In the genomic region with DNA sequence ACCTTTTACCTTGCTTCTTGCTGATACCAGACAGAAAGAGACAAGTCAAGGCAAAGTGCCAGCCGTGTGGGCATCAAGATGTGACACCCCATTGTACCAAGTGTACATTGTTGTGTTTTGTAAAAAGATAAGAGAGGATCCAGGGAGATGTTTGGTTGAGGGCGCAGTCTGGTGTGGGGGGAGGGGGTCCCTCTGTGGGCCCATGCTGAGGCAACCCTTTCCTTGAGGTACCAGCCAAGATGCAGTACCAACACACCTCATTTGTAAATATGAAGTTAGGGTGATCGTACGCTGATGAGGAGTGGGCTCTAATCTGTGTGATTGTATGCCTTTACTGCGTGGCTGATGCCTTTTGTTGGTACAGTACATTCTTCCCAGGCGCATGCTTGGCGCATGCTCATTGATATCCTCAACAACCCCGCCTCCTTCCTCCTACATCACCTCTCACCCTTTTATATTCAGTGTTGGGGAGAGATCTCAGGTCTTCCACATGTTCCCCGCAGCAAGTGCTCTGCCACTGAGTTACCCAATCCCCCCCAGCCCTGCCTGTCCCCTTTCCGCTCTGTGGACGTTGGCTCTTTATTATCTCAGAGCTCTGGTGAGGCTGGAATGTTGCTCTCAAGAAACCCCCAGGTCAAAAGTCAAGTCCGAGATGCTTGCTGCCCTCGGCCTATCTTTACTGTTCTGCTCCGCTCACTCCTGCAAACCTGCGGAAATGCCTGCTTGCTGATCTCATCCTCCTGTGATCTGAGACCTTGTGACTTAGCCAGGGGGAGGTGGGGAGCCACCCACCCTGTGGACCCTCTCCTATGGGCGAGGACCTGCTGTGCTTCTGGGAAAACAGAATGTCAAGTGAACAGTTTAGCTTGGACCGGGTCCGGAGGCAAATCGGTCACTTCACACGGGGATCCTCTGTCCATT, we compare ENCODE assay signal across 13 mouse cellular contexts.
A peak's percentile ranks its signal among the peaks of the same experiment; 100 is the strongest.
DNase-seq lines count a peak whose midpoint lies in the region; ATAC-seq lines count a peak whose summit lies in the region.
"Had no signal": no experiment of that assay in that cellular context is flagged by ENCODE, and none has a peak within 500 bp of the region (broad histone marks: within the 10 kb centered on the region; RNA-seq: fewer than 3 reads in every experiment).

No protein-coding gene starts in this region.

- H3K4me2 ChIP-seq in embryonic facial prominence, embryonic 11.5 days (ENCODE audit: low read depth, low read length) = no peak overlapping the region
- H3K4me2 ChIP-seq in heart, embryonic 16.5 days (ENCODE audit: low read depth, low read length) = peak overlapping the region; percentile 36
- H3K4me2 ChIP-seq in forebrain, embryonic 11.5 days (ENCODE audit: low read depth, low read length, severe bottlenecking) = no peak overlapping the region
- H3K4me2 ChIP-seq: neural tube, embryonic 12.5 days had no signal

- no peak overlapping the region for H3K27ac ChIP-seq in embryonic facial prominence, embryonic 11.5 days (replicated peaks; ENCODE audit: low read depth, low read length)
- H3K27ac ChIP-seq in heart, embryonic 16.5 days (ENCODE audit: low read length) = peak overlapping the region; percentile 12
- no peak overlapping the region for H3K27ac ChIP-seq in forebrain, embryonic 11.5 days (ENCODE audit: low read depth, low read length)
- H3K27ac ChIP-seq: neural tube, embryonic 12.5 days had no signal

- no peaks in the 10 kb centered on the region for H3K36me3 ChIP-seq in megakaryocyte, embryonic 14.5 days (replicated peaks; ENCODE audit: low read length)
- no peaks in the 10 kb centered on the region for H3K36me3 ChIP-seq in embryonic facial prominence, embryonic 11.5 days (replicated peaks; ENCODE audit: control insufficient read depth, insufficient read depth, low read depth, low read length)
- H3K36me3 ChIP-seq in heart, embryonic 16.5 days (ENCODE audit: control insufficient read depth, insufficient read depth) = no peaks in the 10 kb centered on the region
- no peaks in the 10 kb centered on the region for H3K36me3 ChIP-seq in forebrain, embryonic 11.5 days (ENCODE audit: control insufficient read depth, insufficient read depth, low read length)
- H3K36me3 ChIP-seq: G1E; neural tube, embryonic 12.5 days had no signal

- peaks cover 6% of the 10 kb centered on the region for H3K27me3 ChIP-seq in megakaryocyte, embryonic 14.5 days (replicated peaks)
- H3K27me3 ChIP-seq in embryonic facial prominence, embryonic 11.5 days (ENCODE audit: control insufficient read depth, insufficient read depth, low read length) = no peaks in the 10 kb centered on the region
- H3K27me3 ChIP-seq in heart, embryonic 16.5 days (ENCODE audit: control insufficient read depth, insufficient read depth, low read length) = no peaks in the 10 kb centered on the region
- H3K27me3 ChIP-seq in forebrain, embryonic 11.5 days (ENCODE audit: control insufficient read depth, insufficient read depth, low read length) = no peaks in the 10 kb centered on the region
- H3K27me3 ChIP-seq: neural tube, embryonic 12.5 days had no signal

- no peak overlapping the region for H3K9ac ChIP-seq in embryonic facial prominence, embryonic 11.5 days (replicated peaks; ENCODE audit: low read length)
- H3K9ac ChIP-seq in heart, embryonic 16.5 days (ENCODE audit: low read length) = no peak overlapping the region
- no peak overlapping the region for H3K9ac ChIP-seq in forebrain, embryonic 11.5 days (ENCODE audit: low read length)
- H3K9ac ChIP-seq: neural tube, embryonic 12.5 days had no signal

- no peaks in the 10 kb centered on the region for H3K4me1 ChIP-seq in megakaryocyte, embryonic 14.5 days
- H3K4me1 ChIP-seq in embryonic facial prominence, embryonic 11.5 days (ENCODE audit: control insufficient read depth, insufficient read depth, low read length) = no peaks in the 10 kb centered on the region
- peaks cover 4% of the 10 kb centered on the region; the same call in 1 of the 2 replicates for H3K4me1 ChIP-seq in heart, embryonic 16.5 days (ENCODE audit: control insufficient read depth, insufficient read depth, low read length)
- no peaks in the 10 kb centered on the region for H3K4me1 ChIP-seq in forebrain, embryonic 11.5 days (replicated peaks; ENCODE audit: control insufficient read depth, insufficient read depth, low read length)
- H3K4me1 ChIP-seq: neural tube, embryonic 12.5 days had no signal

- WGBS in embryonic facial prominence, embryonic 11.5 days = 62% methylated on average over 20 of the region's 20 CpGs
- WGBS in heart, embryonic 16.5 days = 42% methylated on average over 20 of the region's 20 CpGs
- WGBS in forebrain, embryonic 11.5 days = 76% methylated on average over 20 of the region's 20 CpGs

- DNase-seq in embryonic facial prominence, embryonic 11.5 days (ENCODE audit: low spot score) = no peak
- DNase-seq in testis, postnatal 10 days (ENCODE audit: low spot score) = peak; percentile 37
- no peak for DNase-seq in forebrain, embryonic 11.5 days (ENCODE audit: low spot score)
- DNase-seq in spleen, adult 12 weeks (ENCODE audit: low spot score) = no peak
- DNase-seq: adrenal gland, adult 8-10 months; lung, postnatal 14 days; right cerebral cortex, postnatal 25 days; thymus, postnatal 14 days had no signal

- peak overlapping the region; percentile 21 for H3K4me3 ChIP-seq in megakaryocyte, embryonic 14.5 days (replicated peaks)
- H3K4me3 ChIP-seq in embryonic facial prominence, embryonic 11.5 days (ENCODE audit: low read depth, low read length) = no peak overlapping the region
- no peak overlapping the region for H3K4me3 ChIP-seq in heart, embryonic 16.5 days (ENCODE audit: low read length)
- no peak overlapping the region for H3K4me3 ChIP-seq in forebrain, embryonic 11.5 days (ENCODE audit: low read depth, low read length)
- H3K4me3 ChIP-seq: neural tube, embryonic 12.5 days had no signal

- no peak for ATAC-seq in megakaryocyte, adult 5-6 weeks (ENCODE audit: poor library complexity, severe bottlenecking)
- ATAC-seq in embryonic facial prominence, embryonic 11.5 days (replicated peaks; ENCODE audit: insufficient number of reproducible peaks, low FRiP score, low TSS enrichment, low read depth) = peak; percentile 29; the same call in 1 of the 2 replicates
- peak; percentile 87 for ATAC-seq in heart, embryonic 16.5 days (replicated peaks; ENCODE audit: extremely low read depth, insufficient read depth, low FRiP score)
- ATAC-seq in forebrain, embryonic 11.5 days (replicated peaks; ENCODE audit: low FRiP score) = no peak

- peaks cover 11% of the 10 kb centered on the region for H3K9me3 ChIP-seq in megakaryocyte, embryonic 14.5 days
- H3K9me3 ChIP-seq in embryonic facial prominence, embryonic 11.5 days (replicated peaks; ENCODE audit: control insufficient read depth, low read length) = no peaks in the 10 kb centered on the region
- no peaks in the 10 kb centered on the region for H3K9me3 ChIP-seq in heart, embryonic 16.5 days (replicated peaks; ENCODE audit: control insufficient read depth, low read length)
- no peaks in the 10 kb centered on the region for H3K9me3 ChIP-seq in forebrain, embryonic 11.5 days (ENCODE audit: control insufficient read depth, low read length)
- H3K9me3 ChIP-seq: G1E; neural tube, embryonic 12.5 days had no signal

Comparison
In these comparisons a context has a peak if more than half of its experiments do, and no peak if none do; other contexts are left out.
1. ATAC-seq: peak in embryonic facial prominence, embryonic 11.5 days (single experiment) and heart, embryonic 16.5 days (single experiment); none in megakaryocyte, adult 5-6 weeks (single experiment) and forebrain, embryonic 11.5 days (single experiment).